Mouse (Mus musculus) midbrain, embryonic 11.5 days (tissue): Measurements from ENCODE around the gene 0610040J01Rik. TPM values are rescaled to one million over a fixed set of nuclear protein-coding genes. Genes with fewer than 3 reads are reported as not detected.
"Not testable (repeated sequence)": the region's sequence is repeated elsewhere in the genome, so short reads cannot be mapped to it uniquely, and the experiment has no call there.

Experiments
- ATAC-seq: fragments of 200-750 bp; cut with Nextera tagmentation; 2 replicates; pipeline ENCODE4 v1.8.0; 2017; ENCODE audit warnings: moderate TSS enrichment, moderate library complexity; ENCODE audit not compliant: low FRiP score
- DNase-seq: peaks from one replicate; pipeline ENCODE4 v3.0.0; 2015; ENCODE audit warnings: low spot score; ENCODE audit errors: missing footprints
- H3K27ac ChIP-seq: fragments of 300-500 bp; sonication (generic); 2 replicates; pipeline ENCODE4 v1.5.1; 2014; ENCODE audit warnings: low read depth, low read length
- H3K27me3 ChIP-seq: fragments of 300-500 bp; sonication (generic); 2 replicates; pipeline ENCODE4 v1.6.1; 2014; ENCODE audit warnings: mild to moderate bottlenecking, low read length, moderate library complexity, mixed read lengths; ENCODE audit not compliant: control insufficient read depth, insufficient read depth
- H3K36me3 ChIP-seq: fragments of 300-500 bp; sonication (generic); 2 replicates; pipeline ENCODE4 v1.6.1; 2014; ENCODE audit warnings: mild to moderate bottlenecking, low read length, moderate library complexity, mixed read lengths; ENCODE audit not compliant: control insufficient read depth, insufficient read depth
- H3K4me1 ChIP-seq: fragments of 300-500 bp; sonication (generic); 2 replicates; pipeline ENCODE4 v1.6.1; 2014; ENCODE audit warnings: low read length; ENCODE audit not compliant: control insufficient read depth, insufficient read depth
- H3K4me2 ChIP-seq: fragments of 300-500 bp; sonication (generic); 2 replicates; pipeline ENCODE4 v1.6.1; 2014; ENCODE audit warnings: mild to moderate bottlenecking, moderate library complexity
- H3K4me3 ChIP-seq: fragments of 300-500 bp; sonication (generic); 2 replicates; pipeline ENCODE4 v1.5.1; 2014; ENCODE audit warnings: low read depth, low read length
- H3K9ac ChIP-seq: fragments of 300-500 bp; sonication (generic); 2 replicates; pipeline ENCODE4 v1.6.1; 2014; ENCODE audit warnings: low read length
- H3K9me3 ChIP-seq: fragments of 300-500 bp; sonication (generic); 2 replicates; pipeline ENCODE4 v1.6.1; 2016; ENCODE audit warnings: low read length; ENCODE audit not compliant: control insufficient read depth
- WGBS: fragments of 180-500 bp; shearing (Covaris S2); extraction: QIAGEN DNeasy Blood & Tissue Kit; methylation state at CpG from one replicate; pipeline ENCODE4 v1.1.7; 2014; 5-methylcytosine and 5-hydroxymethylcytosine counted together
- polyA plus RNA-seq: library from polyadenylated mRNA; unstranded; fragments of >200 nt; fragmentation: Nextera tagmentation; extraction: Ambion mirVana; gene quantifications from 2 replicates; pipeline ENCODE4 v1.2.1, GENCODE M21; 2014

Gene 0610040J01Rik
- polyA plus RNA-seq, 1 experiment from 2014 or later = 0.96 TPM

DNA sequence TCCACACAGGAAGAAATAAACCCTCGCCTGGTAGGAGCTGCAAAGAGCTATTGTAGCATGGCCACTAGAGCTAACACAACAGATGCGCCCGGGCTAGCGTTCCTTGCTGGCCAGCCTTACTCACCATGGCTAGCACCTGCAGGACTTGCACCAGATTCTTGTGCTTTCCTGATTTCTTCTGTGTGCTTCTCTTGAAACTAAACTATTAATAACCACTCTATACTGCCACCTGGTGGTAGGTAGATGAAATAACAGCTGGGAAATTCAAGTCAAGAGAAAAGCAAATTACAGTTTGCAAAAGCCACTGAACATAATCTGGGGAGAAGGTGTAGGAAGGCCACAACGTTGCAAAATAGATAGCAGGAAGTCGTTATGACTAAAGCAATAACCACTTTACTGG lies 74.5 kb downstream of the 0610040J01Rik start:
- no peak overlapping the region for H3K9ac ChIP-seq
- 39% methylated on average over 6 of the region's 6 CpGs for WGBS
- H3K4me1 ChIP-seq = no peaks in the 10 kb centered on the region
- no peak overlapping the region for H3K4me2 ChIP-seq
- peak; percentile 88 for DNase-seq
- 0 out of 2 replicates have a peak, but pooled peaks have one; percentile 33 for ATAC-seq
- no peaks in the 10 kb centered on the region for H3K36me3 ChIP-seq
- no peak overlapping the region for H3K27ac ChIP-seq
- no peak overlapping the region for H3K4me3 ChIP-seq
- H3K9me3 ChIP-seq = no peaks in the 10 kb centered on the region
- H3K27me3 ChIP-seq = no peaks in the 10 kb centered on the region

DNA sequence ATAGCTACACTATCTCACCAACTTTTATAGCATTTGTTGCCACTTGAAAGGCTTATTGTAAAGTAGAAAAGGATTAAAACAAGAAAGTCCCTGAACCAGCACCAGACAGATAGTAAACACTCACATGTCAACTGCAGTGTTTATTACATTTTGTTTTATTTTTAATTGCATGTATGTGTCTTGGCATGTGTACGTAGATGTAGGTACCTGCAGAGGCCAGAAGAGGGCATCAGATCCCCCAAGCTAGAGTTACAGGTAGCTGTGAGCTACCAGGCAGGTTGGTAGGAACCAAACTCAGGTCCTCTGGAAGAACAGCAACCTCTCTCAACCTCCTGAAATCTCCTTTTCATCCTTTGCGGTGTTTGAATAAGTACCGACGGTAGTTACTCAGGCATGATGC lies 74.9 kb downstream of the 0610040J01Rik start:
- Histone ChIP-seq H3K9ac (no peak overlapping the region), H3K27ac (no peak overlapping the region), H3K4me1 (no peaks in the 10 kb centered on the region), H3K4me2 (no peak overlapping the region), H3K36me3 (no peaks in the 10 kb centered on the region), H3K27me3 (no peaks in the 10 kb centered on the region), H3K4me3 (no peak overlapping the region), H3K9me3 (no peaks in the 10 kb centered on the region)
- no peak for DNase-seq
- ATAC-seq = no peak
- WGBS = 95% methylated on average over 4 of the region's 4 CpGs

DNA sequence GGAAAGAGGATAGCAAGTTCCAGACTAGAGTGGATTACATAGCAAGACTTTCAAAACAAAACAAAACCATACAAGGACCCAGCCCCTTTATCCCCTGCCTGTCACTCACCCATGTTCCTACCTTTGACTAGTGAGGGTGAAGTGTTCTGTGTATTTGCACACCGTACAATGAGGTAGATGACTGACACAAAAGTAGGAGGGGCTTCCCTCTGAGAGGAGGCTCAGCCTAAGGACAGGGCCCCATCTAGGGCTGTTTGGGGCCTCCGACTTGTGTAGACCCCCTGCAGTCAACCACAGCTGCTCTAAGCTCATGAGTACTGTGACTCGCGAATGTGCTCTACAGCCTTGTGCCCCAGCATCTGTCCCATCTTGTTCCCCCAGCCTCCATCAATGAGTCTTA lies 79.1 kb downstream of the 0610040J01Rik start:
- Histone ChIP-seq H3K27ac (no peak overlapping the region), H3K4me2 (no peak overlapping the region), H3K27me3 (no peaks in the 10 kb centered on the region), H3K4me3 (no peak overlapping the region), H3K9ac (no peak overlapping the region), H3K9me3 (no peaks in the 10 kb centered on the region), H3K4me1 (no peaks in the 10 kb centered on the region), H3K36me3 (no peaks in the 10 kb centered on the region)
- ATAC-seq (no peak), DNase-seq (no peak)
- WGBS = 86% methylated on average over 4 of the region's 4 CpGs

GRCm38 (mm10) chr5:63891912-63892311 lies 79.7 kb downstream of the 0610040J01Rik start:
- Histone ChIP-seq H3K9me3 (no peaks in the 10 kb centered on the region), H3K4me2 (no peak overlapping the region), H3K4me1 (no peaks in the 10 kb centered on the region), H3K27me3 (no peaks in the 10 kb centered on the region), H3K27ac (no peak overlapping the region), H3K4me3 (no peak overlapping the region), H3K36me3 (no peaks in the 10 kb centered on the region), H3K9ac (no peak overlapping the region)
- DNase-seq (no peak), ATAC-seq (no peak)
- WGBS = 84% methylated on average over 6 of the region's 6 CpGs

DNA sequence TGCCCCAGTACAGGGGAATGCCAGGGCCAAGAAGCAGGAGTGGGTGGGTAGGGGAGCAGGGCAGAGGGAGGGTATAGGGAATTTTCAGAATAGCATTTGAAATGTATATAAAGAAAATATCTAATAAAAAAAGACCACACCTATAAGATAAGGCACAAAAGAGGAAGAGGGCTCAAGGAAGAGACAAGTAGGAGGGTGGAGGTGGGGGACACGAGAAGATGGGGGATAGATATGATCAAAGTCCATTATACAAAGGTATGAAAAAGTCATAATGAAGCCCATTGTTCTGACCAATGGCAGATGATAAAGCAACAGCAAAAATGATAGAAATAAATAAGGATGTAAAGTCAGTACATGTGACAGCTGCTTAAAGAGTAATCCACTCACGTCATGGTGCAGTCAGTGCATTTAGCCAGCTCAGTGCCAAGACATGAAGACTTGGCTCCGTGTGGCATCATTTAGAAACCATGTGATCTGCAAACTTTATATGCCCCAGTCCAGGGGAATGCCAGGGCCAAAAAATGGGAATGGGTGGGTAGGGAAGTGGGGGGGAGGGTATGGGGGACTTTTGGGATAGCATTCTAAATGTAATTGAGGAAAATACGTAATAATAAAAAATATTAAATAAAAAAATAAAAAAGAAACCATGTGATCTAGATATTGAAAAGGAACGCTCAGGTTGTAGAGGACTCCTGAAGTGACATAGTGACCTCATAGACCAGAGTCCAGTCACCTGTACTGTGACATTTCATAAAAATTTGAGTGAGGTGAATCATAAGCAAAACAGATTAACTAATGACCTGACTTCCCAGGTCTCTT lies 85.0 kb downstream of the 0610040J01Rik start:
- 89% methylated on average over 5 of the region's 5 CpGs for WGBS
- not testable (repeated sequence) for H3K27ac ChIP-seq, H3K4me3 ChIP-seq, H3K9ac ChIP-seq, H3K27me3 ChIP-seq, H3K4me1 ChIP-seq, H3K9me3 ChIP-seq, H3K4me2 ChIP-seq, DNase-seq, H3K36me3 ChIP-seq, ATAC-seq

DNA sequence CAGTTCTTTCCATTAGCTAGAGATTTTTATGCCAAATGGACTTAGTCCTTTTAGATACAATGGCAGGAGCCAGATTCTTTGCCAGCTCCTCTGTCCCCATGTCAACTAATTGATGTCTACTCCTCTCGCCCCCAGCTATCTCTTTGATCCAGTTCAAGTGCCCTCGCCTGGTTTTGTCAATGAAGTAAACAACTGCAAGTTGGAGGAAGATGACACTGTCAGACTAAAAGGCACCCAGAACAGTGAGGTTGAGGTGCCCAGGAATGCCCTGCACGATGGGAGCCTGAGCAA lies 85.6 kb downstream of the 0610040J01Rik start:
- ATAC-seq (no peak), DNase-seq (no peak)
- WGBS = 87% methylated on average over 3 of the region's 3 CpGs
- H3K36me3 ChIP-seq = no peaks in the 10 kb centered on the region
- no peak overlapping the region for H3K27ac ChIP-seq
- H3K9ac ChIP-seq = no peak overlapping the region
- no peaks in the 10 kb centered on the region for H3K27me3 ChIP-seq
- no peak overlapping the region for H3K4me3 ChIP-seq
- H3K9me3 ChIP-seq = no peaks in the 10 kb centered on the region
- H3K4me2 ChIP-seq = no peak overlapping the region
- no peaks in the 10 kb centered on the region for H3K4me1 ChIP-seq

DNA sequence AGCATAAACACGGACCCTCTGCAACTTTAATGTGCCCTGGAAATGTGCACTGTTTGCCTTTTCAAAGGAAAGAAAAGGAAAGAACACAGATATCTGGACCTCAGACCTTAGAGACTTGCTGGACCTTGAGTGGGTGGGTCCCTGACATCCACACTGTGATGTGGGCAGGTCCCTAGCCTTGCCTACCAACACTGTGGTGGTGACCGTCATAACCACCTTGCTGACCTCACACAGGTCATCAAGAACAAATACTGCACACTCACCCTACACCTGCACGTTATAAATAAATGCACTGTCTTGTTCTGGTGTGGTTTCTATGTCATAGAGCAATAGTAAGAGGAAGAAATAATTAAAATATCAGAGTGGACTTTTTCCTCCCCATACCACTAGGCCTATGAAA lies 91.2 kb downstream of the 0610040J01Rik start:
- H3K9me3 ChIP-seq = no peaks in the 10 kb centered on the region
- no peak for ATAC-seq
- H3K27me3 ChIP-seq = no peaks in the 10 kb centered on the region
- no peaks in the 10 kb centered on the region for H3K4me1 ChIP-seq
- DNase-seq = no peak
- H3K4me2 ChIP-seq = no peak overlapping the region
- 78% methylated on average over 3 of the region's 3 CpGs for WGBS
- H3K27ac ChIP-seq = no peak overlapping the region
- no peak overlapping the region for H3K4me3 ChIP-seq
- H3K9ac ChIP-seq = no peak overlapping the region
- H3K36me3 ChIP-seq = no peaks in the 10 kb centered on the region

- no peak overlapping the region for H3K27ac ChIP-seq
- 41% methylated on average over 13 of the region's 13 CpGs for WGBS
- no peak overlapping the region for H3K9ac ChIP-seq
- H3K36me3 ChIP-seq = no peaks in the 10 kb centered on the region
- no peaks in the 10 kb centered on the region for H3K4me1 ChIP-seq
- no peak overlapping the region for H3K4me2 ChIP-seq
- H3K4me3 ChIP-seq = no peak overlapping the region
- peak; percentile 88 for ATAC-seq
- peak; percentile 98 for DNase-seq
- no peaks in the 10 kb centered on the region for H3K9me3 ChIP-seq
- no peaks in the 10 kb centered on the region for H3K27me3 ChIP-seq
Observed at GRCm38 (mm10) chr5:63906149-63907093, 94.3 kb downstream of the 0610040J01Rik start.

DNA sequence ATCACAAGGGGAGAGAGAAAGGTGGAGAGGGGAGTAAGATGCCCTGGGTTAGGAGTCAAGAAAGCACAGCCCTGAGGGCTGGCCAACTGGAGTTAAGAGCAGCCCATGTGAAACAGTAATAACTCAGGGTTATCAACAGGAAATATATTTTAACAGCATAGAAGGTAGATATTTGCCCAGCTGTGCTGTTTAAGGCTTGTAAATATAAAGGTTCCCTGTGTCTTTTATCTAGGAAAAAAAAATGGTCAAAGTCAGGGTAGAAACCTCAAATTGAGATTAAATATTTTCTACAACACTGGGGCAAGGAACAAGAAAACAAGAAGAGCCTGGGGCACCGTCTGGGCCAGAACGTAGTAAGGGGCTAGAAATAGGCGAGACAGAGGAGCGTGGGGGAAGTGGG lies 95.3 kb downstream of the 0610040J01Rik start:
- Histone ChIP-seq H3K27ac (no peak overlapping the region), H3K36me3 (no peaks in the 10 kb centered on the region), H3K4me2 (no peak overlapping the region), H3K4me1 (no peaks in the 10 kb centered on the region), H3K27me3 (no peaks in the 10 kb centered on the region), H3K9ac (no peak overlapping the region), H3K9me3 (no peaks in the 10 kb centered on the region), H3K4me3 (no peak overlapping the region)
- DNase-seq = no peak
- WGBS = 86% methylated on average over 4 of the region's 4 CpGs
- no peak for ATAC-seq
